Mouse (Mus musculus) hindbrain, embryonic 16.5 days (tissue): ENCODE results near the gene Cpxm1. TPM values are rescaled to one million over a fixed set of nuclear protein-coding genes. Genes with fewer than 3 reads are reported as not detected.

ENCODE experiments used
- ATAC-seq: fragments of 200-750 bp; cut with Nextera tagmentation; 2 replicates; pipeline ENCODE4 v1.8.0; 2017; ENCODE audit warnings: moderate TSS enrichment, moderate library complexity
- H3K27ac ChIP-seq: fragments of 300-500 bp; sonication (generic); 2 replicates; pipeline ENCODE4 v1.5.1; 2014; ENCODE audit warnings: low read depth, mild to moderate bottlenecking, control low read depth, low read length, moderate library complexity
- H3K27me3 ChIP-seq: fragments of 300-500 bp; sonication (generic); replicated peaks from 2 replicates; pipeline ENCODE4 v1.6.1; 2014; ENCODE audit warnings: low read length; ENCODE audit not compliant: control insufficient read depth, insufficient read depth
- H3K36me3 ChIP-seq: fragments of 300-500 bp; sonication (generic); 2 replicates; pipeline ENCODE4 v1.6.1; 2014; ENCODE audit warnings: mild to moderate bottlenecking, low read length, moderate library complexity, mixed read lengths; ENCODE audit not compliant: control insufficient read depth, insufficient read depth
- H3K4me1 ChIP-seq: fragments of 300-500 bp; sonication (generic); 2 replicates; pipeline ENCODE4 v1.6.1; 2014; ENCODE audit warnings: low read depth, low read length; ENCODE audit not compliant: control insufficient read depth, insufficient read depth
- H3K4me2 ChIP-seq: fragments of 300-500 bp; sonication (generic); 2 replicates; pipeline ENCODE4 v1.6.1; 2014; ENCODE audit warnings: mild to moderate bottlenecking, low read length, control low read depth, moderate library complexity
- H3K4me3 ChIP-seq: fragments of 300-500 bp; sonication (generic); 2 replicates; pipeline ENCODE4 v1.5.1; 2014; ENCODE audit warnings: mild to moderate bottlenecking, low read length, control low read depth, moderate library complexity
- H3K9ac ChIP-seq: fragments of 300-500 bp; sonication (generic); 2 replicates; pipeline ENCODE4 v1.6.1; 2014; ENCODE audit warnings: low read depth, mild to moderate bottlenecking, control low read depth, low read length, moderate library complexity
- H3K9me3 ChIP-seq: fragments of 300-500 bp; sonication (generic); 2 replicates; pipeline ENCODE4 v1.6.1; 2014; ENCODE audit warnings: mild to moderate bottlenecking, low read length, moderate library complexity; ENCODE audit not compliant: control insufficient read depth
- WGBS: fragments of 180-500 bp; shearing (Covaris S2); extraction: QIAGEN DNeasy Blood & Tissue Kit; methylation state at CpG from one replicate; pipeline ENCODE4 v1.1.7; 2014; 5-methylcytosine and 5-hydroxymethylcytosine counted together
- polyA plus RNA-seq: library from polyadenylated mRNA; unstranded; fragments of >200 nt; fragmentation: Nextera tagmentation; extraction: Ambion mirVana; gene quantifications from 2 replicates; pipeline ENCODE4 v1.2.1, GENCODE M21; 2015

Cpxm1 gene
- polyA plus RNA-seq, 1 experiment from 2014 or later: 33.6 TPM

DNA sequence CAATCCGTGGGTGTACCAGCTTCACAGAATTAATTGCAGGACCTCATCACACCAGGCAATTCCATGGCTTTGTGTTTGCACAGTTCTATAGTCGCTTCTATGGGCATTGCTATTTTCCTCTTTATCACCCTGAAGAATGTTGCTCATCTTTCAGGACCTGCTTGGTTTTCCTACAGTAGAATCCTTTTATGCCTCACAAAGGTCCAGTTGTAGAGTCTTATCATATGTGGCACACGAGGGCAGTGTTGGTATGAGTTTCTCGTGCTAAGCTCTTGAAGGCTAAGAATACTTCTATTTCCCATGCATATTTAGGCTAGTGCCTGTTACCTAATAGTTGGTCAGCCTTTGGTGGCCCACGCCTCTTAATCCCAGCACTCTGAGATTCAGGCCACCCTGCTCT is 27.7 kb upstream of the Cpxm1 start:
- peak overlapping the region; percentile 97 for H3K27ac ChIP-seq
- WGBS: 38% methylated on average over 5 of the region's 5 CpGs

GRCm38 (mm10) chr2:130424126-130424853 is 26.9 kb upstream of the Cpxm1 start, which contains the start of the genes Vps16 and Pced1a:
Gene Vps16 (plus strand): TSS chr2:130424339.
Gene Pced1a (minus strand): TSS chr2:130424701.
- WGBS: under 1% methylated on average over 58 of the region's 58 CpGs
- peak within 1 kb of the TSS; percentile 84 for H3K4me2 ChIP-seq
- H3K27me3 ChIP-seq: no peaks in the 10 kb centered on the region
- peak within 1 kb of the TSS; percentile 97 for H3K27ac ChIP-seq
- H3K4me3 ChIP-seq: peak within 1 kb of the TSS; percentile 90
- ATAC-seq: peak; percentile 96
- H3K9me3 ChIP-seq: no peaks in the 10 kb centered on the region
- no peaks in the 10 kb centered on the region for H3K36me3 ChIP-seq
- peak within 1 kb of the TSS; percentile 85 for H3K9ac ChIP-seq
- H3K4me1 ChIP-seq: peaks cover 26% of the 10 kb centered on the region

More for the DNA sequence above, 27.7 kb upstream of the Cpxm1 start:
- Histone ChIP-seq H3K9me3 (no peaks in the 10 kb centered on the region), H3K9ac (peak overlapping the region; percentile 85), H3K27me3 (no peaks in the 10 kb centered on the region), H3K4me2 (peak overlapping the region; percentile 84), H3K36me3 (no peaks in the 10 kb centered on the region), H3K4me3 (peak overlapping the region; percentile 90), H3K4me1 (peaks cover 26% of the 10 kb centered on the region)
- no peak for ATAC-seq

DNA sequence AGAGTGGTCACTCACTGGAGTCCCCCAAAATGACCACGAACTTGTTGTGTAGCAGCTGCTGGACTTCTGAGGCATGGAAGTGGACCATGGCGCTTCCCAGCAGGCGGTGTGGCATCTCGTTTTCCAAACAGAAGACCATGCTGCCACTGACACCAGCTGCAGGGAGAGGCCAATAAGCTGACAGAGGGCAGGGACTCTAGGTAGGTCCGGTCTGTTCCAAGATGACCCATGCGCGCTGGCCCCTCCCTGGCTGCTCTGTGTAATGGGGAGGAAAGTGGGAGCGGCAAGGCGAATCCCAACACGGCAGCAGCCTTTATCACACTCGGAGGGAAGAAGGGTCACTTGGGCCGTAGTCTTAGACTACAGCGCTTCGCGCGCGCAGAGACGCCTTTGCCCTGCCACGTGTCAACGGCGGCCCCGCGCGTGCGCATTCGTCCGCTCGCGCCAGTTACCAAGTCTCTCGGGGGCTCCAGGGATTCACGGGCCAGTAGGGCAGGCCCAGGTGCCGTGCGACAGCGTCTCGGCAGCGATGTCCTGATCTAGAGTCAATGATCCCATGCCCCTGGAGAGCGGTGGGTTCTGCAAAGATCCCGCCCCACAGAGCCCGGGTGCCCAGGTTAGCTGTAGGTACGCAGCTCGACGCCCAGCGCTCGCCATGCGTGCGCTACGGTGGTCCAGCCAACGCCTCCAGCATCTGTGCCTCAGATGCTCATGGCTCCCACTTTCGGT is 26.2 kb upstream of the Cpxm1 start:
- Histone ChIP-seq H3K9me3 (no peaks in the 10 kb centered on the region), H3K4me2 (peak overlapping the region; percentile 84), H3K4me3 (peak overlapping the region; percentile 90), H3K36me3 (0 out of 2 replicates have a peak, but pooled peaks cover 5% of the 10 kb centered on the region), H3K9ac (peak overlapping the region; percentile 85), H3K27ac (peak overlapping the region; percentile 97), H3K27me3 (no peaks in the 10 kb centered on the region), H3K4me1 (peaks cover 26% of the 10 kb centered on the region)
- 13% methylated on average over 48 of the region's 49 CpGs for WGBS
- ATAC-seq: peak; percentile 83

GRCm38 (mm10) chr2:130421781-130422620 is 24.6 kb upstream of the Cpxm1 start:
- 97% methylated on average over 26 of the region's 26 CpGs for WGBS
- Histone ChIP-seq H3K27ac (no peak overlapping the region), H3K4me1 (peaks cover 26% of the 10 kb centered on the region), H3K9me3 (no peaks in the 10 kb centered on the region), H3K4me2 (no peak overlapping the region), H3K36me3 (0 out of 2 replicates have a peak, but pooled peaks cover 6% of the 10 kb centered on the region), H3K27me3 (no peaks in the 10 kb centered on the region), H3K4me3 (no peak overlapping the region), H3K9ac (no peak overlapping the region)
- no peak for ATAC-seq

- Histone ChIP-seq H3K9me3 (no peaks in the 10 kb centered on the region), H3K9ac (no peak overlapping the region), H3K4me2 (no peak overlapping the region), H3K4me1 (no peaks in the 10 kb centered on the region), H3K36me3 (0 out of 2 replicates have a peak, but pooled peaks cover 6% of the 10 kb centered on the region), H3K27ac (no peak overlapping the region), H3K27me3 (no peaks in the 10 kb centered on the region), H3K4me3 (no peak overlapping the region)
- ATAC-seq: no peak
- WGBS: 71% methylated on average over 6 of the region's 6 CpGs
Observed at GRCm38 (mm10) chr2:130414094-130414856, 16.9 kb upstream of the Cpxm1 start.

DNA sequence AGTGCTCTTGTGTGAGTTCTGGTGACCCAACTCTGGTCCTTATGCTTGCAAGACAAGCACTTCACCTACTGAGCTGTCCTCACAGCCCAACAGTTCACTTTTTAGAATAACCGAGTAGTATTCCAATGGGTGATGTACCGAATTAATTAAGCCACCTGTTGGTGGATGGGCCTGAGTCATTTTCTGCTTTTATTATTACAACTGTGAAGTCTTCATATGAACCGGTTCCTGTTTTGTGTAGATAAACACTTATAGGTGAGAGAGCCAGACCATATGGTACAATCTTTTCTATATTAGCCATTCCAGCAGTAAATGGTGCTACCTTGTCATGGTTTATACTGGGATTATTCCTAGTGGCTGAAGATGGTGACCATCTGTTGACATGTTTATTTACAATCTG is 15.4 kb upstream of the Cpxm1 start:
- H3K4me1 ChIP-seq: no peaks in the 10 kb centered on the region
- H3K9ac ChIP-seq: no peak overlapping the region
- H3K4me3 ChIP-seq: no peak overlapping the region
- H3K36me3 ChIP-seq: no peaks in the 10 kb centered on the region
- no peaks in the 10 kb centered on the region for H3K27me3 ChIP-seq
- no peaks in the 10 kb centered on the region for H3K9me3 ChIP-seq
- no peak overlapping the region for H3K27ac ChIP-seq
- no peak overlapping the region for H3K4me2 ChIP-seq
- 81% methylated on average over 3 of the region's 3 CpGs for WGBS
- no peak for ATAC-seq

DNA sequence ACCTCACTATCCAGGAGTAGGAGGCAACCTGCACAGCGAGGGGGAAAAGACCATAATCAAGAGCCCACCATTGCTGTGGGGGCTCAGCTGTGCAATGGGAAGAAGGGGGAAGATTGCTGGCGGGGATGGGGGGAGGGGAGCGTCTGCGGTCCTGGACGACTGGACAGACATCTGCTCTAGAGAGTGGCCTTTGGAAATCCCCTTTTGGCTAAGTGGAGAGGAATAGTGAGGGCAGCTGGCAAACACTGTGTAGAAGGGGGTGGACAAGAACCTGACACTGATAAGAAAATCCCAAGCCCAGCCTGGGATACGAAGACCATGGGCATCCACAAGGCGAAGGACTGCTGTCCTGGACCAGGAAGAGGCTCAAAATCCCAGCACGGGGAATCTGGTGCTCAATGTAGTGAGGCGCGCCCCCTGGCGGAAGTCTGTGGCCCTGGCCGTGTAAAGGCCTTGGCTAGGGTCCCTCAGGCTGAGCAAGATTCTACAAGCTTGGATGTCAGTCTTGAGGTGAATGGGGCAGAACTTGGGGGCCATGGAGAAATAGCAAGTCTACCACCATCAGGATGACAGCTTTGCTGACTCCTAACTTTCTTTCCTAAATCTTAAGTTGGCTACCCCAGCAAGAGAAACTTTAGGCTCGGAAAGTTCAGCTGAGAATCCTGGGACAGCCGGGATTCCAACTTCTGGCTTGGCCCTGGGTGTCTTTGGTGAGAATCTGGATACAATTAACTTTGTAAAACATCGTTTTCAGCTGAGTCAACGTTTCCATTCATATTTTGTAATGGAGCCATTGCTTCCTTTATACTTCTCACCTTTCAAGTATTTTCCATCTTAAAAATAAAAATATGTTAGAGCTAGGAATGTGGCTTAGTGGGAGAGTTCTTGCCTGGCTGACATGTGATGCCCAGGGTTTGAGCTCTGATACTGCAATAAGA is 14.5 kb upstream of the Cpxm1 start:
- 43% methylated on average over 16 of the region's 16 CpGs for WGBS
- H3K9ac ChIP-seq: no peak overlapping the region
- no peaks in the 10 kb centered on the region for H3K4me1 ChIP-seq
- peak; percentile 74 for ATAC-seq
- no peaks in the 10 kb centered on the region for H3K9me3 ChIP-seq
- no peaks in the 10 kb centered on the region for H3K36me3 ChIP-seq
- H3K27ac ChIP-seq: no peak overlapping the region
- H3K4me2 ChIP-seq: no peak overlapping the region
- no peaks in the 10 kb centered on the region for H3K27me3 ChIP-seq
- no peak overlapping the region for H3K4me3 ChIP-seq

- Histone ChIP-seq H3K27ac (no peak overlapping the region), H3K4me3 (no peak overlapping the region), H3K9me3 (no peaks in the 10 kb centered on the region), H3K9ac (no peak overlapping the region), H3K27me3 (no peaks in the 10 kb centered on the region), H3K4me2 (no peak overlapping the region), H3K4me1 (no peaks in the 10 kb centered on the region), H3K36me3 (no peaks in the 10 kb centered on the region)
- ATAC-seq: no peak
- 20% methylated on average over 6 of the region's 6 CpGs for WGBS
Observed at GRCm38 (mm10) chr2:130408194-130408593, 10.8 kb upstream of the Cpxm1 start.
